Mouse (Mus musculus): ENCODE measurements around the gene Myo7a. TPM values are rescaled to one million over a fixed set of nuclear protein-coding genes. Genes with fewer than 3 reads are reported as not detected.

Myo7a gene
- 10 to 100 TPM; 15.4 to 17.5 TPM for total RNA-seq (2023)

DNA sequence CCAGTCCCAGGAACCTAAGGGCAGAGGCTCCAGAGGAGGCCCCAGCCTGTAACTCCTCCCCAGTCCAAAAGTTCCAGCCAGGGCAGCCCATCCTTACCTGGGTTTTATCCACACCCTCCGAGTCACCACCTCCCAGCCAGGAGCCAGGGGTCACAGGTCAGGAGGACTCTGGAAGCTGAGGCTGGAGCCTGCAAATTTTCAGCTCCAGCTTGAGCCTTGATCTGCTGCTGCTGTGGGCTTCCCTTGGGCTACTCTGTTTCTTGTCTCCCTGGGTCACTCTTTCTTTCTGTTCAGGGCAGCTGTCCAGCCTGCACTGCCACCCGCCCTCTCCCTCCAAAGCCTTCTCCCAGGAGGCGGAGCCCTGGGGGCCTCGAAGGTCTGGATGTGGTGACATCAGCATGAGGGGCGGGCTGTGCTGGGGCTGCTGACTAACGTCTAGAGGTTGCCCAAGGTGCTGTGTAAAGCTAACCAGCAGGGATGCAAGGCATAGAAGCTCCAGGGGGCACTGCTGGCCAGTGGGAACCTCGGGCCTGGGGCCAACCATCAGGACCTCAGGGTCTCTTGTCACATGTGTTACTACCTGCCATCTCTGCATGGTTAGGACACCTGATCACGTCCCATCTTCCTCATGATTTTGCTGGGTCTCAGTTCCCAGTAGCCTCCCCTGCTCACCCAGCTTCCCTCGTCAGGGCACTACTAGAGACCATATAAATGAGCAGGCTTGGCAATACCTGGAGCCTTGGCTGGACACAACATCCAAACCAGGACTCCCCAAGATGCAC lies at the start of gene Myo7a:
TSS of gene Myo7a (minus strand) at position 346 of the 782 bp plus-strand sequence.

DNA sequence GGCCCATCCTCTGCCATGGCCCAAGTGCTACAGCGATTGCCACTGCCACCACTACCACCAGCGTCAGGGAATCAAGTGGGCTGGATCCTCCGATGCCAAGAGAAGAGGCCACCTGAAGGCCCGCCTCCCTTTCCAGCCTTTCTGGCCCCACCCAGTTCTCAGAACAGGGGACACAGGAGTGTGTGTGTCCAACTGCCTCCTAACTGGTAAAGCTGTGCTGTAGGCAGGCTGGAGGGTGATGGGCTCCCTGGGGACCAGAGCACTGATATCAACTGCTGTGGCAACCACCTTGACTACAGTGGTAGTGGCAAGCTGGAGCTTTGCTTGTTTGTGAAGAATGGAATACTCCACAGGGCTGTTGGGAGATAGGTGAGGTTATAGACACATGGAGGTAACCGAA lies 26.1 kb upstream of the Myo7a start, which contains the start of gene Omp:
TSS of gene Omp (minus strand) at position 101 of the 400 bp plus-strand sequence.

Other genes with a start within 250 kb of the Myo7a start
- gene Gdpd4, start 199.6 kb downstream of the Myo7a start, total RNA-seq (2023): not detected
- not detected for gene Omp, start 26.0 kb upstream of the Myo7a start, total RNA-seq (2023)
- 1 to 10 TPM; 1.3 to 3.0 TPM for gene Capn5, start 58.8 kb upstream of the Myo7a start, total RNA-seq (2023)
- under 1 TPM; 0.24 to 0.77 TPM for gene B3gnt6, start 80.0 kb upstream of the Myo7a start, total RNA-seq (2023)
- gene Acer3, start 201.7 kb upstream of the Myo7a start, total RNA-seq (2023): 10 to 100 TPM; 29.9 to 34.7 TPM
- not detected for gene Tsku, start 241.8 kb upstream of the Myo7a start, total RNA-seq (2023)